Mouse (Mus musculus) bone marrow macrophage, adult 2 months (primary cell): ENCODE measurements around the gene Sfta2.

Experiments
- CTCF ChIP-seq: IDR thresholded peaks from 2 replicates; pipeline ENCODE4 v1.5.1; 2012; ENCODE audit warnings: low read depth, mild to moderate bottlenecking, low read length, moderate library complexity
- POLR2A ChIP-seq: IDR thresholded peaks from 2 replicates; pipeline ENCODE4 v1.6.1; 2012; ENCODE audit warnings: mild to moderate bottlenecking, low read depth, low read length, borderline replicate concordance

- TF ChIP-seq CTCF (no peak), POLR2A (no peak)
These were observed 87.2 kb downstream of the Sfta2 start for GRCm38 (mm10) chr17:35688347-35689175.
